Mouse (Mus musculus) R1 (cell line): ENCODE data around the gene Spata2.

Experiments used
- DNase-seq: peaks from one replicate; pipeline ENCODE4 v3.0.0-alpha.2; 2018; ENCODE audit warnings: low read depth, low spot score

Spata2 gene

DNA sequence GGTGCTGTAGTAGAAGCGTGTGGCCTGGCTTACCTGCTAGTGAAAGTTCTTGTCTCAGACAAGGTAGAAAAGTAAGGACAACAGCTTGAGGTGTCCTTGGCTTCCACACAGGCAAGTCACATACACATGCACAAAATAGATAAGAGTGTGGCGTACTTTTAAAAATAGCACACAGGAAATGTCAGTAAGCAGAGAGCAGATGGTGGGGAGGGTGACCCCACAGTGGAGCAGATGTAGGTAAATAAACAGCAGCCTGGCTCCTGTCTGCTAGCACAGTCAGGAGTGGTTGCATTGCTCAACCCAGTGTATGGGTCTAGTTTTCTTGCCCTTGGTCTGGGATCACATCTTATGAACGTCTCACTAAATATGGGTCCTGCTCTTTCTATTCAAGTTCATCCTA, 17.8 kb upstream of the Spata2 start:
- no peak for DNase-seq

DNA sequence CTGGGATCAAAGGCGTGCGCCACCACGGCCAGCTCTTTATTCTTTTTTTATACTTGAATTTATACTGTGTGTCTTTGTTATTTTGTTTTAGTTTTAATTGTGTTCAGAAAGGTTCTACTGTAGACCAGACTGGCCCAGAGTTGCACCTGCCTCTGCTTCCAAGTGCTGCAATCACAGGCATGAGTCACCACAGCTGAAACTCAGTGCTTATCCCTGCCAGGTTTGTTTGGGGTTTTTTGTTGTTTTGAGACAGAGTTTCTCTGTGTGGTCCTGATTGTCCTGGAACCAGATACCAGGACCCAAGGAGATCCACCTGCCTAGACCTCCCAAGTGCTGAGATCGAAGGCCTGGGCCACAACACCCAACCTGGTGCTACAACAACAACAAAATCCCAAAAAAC, 15.9 kb upstream of the Spata2 start:
- no peak for DNase-seq

DNA sequence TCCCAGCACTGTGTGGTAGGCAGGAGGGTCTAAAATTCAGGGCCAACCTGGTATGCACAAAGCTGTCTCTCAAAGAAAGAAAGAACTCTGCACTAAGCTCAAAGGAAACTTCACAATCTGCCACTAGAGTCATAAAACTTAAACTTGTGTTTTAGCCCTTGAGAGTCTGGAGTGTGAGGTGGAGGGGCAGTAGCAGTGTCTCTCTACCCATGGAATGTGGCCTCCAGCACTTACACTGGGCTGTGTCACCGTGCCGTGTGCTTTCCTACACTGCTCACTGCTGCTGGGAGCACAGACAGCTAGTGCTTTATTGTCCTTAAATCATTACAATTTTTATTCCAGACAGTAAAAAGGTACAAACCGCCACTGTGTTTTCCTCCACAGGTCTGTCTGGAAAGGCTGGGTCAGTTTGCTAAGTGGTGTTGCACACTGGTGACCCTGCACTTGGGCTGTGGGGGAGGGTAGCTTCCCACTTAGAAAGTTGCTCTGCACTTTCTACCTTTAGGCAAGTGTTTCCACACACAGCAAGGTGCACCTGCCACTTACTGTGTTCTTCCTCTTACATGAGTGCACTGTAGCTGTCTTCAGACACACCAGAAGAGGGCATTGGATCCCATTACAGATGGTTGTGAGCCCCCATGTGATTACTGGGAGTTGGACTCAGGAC, 15.2 kb upstream of the Spata2 start:
- no peak for DNase-seq

DNA sequence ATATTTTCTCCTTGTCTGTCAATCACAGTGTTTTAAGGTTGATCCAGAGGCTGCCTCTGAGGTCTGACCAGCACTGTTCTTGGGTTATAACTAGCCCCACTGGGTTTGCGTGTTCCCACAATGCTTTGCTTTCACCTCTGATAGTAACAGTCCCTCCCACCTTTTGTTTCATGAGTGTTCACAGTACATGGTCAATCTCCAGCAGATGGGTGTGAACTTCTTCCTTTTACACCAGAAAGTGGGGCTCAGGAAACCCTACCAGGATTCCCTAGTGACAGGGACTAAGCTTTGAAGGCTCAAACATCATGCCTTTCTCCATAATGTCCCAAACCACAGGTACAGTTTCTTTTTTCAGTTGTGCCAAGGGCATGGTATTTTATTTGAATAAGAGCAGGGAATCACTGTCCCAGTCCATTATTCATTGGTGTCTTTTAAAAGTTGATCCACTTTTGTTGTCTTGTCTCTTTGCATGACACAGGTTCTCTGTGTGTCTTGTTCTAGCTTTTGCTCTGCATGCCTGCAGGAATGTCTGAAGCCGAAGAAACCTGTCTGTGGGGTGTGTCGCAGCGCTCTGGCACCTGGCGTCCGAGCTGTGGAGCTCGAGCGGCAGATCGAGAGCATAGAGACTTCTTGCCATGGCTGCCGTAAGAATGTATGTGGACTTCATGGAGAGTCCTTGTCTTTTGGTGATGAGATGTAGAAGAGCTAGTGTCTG, 14.0 kb upstream of the Spata2 start:
- peak; percentile 71 for DNase-seq

DNA sequence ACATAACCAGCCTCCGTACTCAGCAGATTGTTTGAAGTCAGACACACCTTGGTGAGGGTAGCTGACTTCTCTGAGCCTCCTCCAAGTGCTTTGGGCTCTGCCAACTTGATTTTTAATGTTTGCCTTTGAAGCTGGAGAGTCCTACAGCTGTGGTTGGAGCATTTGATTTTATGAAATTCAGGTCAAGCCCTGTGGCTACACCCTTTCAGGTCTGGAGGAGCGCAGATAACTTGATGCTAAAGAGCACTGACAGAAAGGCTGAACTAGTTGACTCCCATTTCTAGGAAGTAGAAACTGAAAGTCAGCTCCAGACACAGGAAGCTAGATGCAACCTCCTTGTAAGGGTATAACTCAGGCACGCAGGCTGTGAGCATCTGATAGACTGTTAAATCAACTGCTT, 12.4 kb upstream of the Spata2 start:
- DNase-seq, result no peak

DNA sequence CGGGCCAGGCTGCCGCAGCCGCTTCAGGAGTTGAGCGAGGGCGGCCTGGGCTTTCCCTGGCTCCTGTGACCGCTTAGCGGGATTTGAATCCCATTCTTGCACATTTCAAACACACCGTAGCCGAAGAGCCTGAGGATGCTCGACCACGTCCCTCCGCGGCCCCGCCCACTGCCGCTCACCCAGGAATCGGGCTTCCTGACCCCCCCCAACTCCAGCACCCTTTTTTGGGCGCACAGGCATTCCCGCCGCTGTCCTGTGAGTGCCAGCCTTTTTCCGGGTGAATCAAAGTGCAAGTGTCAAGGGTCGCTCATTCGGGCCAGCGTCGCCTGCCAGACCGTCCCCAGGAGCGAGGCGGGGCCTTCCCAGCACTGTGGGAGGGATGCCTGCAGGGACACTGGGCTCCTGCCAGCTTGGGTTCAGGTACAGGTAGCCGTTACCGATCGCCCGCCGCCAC, 11.2 kb upstream of the Spata2 start:
- DNase-seq, result peak; percentile 62

DNA sequence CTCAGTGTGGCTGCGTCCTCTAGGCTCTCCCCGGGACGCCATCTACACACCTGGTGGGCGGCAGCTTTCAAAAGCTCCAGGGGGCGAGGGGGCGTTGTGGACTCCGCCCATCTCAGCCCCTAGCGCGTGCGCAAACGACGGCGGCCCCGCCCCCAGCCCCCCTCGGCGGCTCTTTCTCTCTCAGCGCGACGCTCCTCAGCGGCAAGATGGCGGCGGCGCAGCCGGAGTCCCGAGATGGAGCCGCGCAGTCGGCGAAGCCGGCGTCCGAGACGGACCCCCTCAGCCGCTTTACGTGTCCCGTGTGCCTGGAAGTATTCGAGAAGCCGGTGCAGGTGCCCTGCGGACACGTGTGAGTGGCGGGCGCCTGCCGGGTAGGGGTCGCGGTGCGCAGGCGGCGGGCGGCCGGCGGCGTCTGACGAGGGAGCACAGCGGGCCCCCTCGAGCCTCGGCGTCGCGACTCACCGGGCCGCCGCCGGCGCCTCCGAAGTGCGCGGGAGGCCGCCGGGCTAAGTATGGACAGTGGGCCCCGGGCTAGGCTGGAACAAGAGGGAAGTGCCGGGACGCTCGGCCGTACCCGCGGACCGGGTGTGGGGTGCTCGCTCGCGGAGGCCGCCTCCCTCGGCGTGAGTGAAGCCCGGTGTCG, 10.7 kb upstream of the Spata2 start:
- DNase-seq, result peak; percentile 90

DNA sequence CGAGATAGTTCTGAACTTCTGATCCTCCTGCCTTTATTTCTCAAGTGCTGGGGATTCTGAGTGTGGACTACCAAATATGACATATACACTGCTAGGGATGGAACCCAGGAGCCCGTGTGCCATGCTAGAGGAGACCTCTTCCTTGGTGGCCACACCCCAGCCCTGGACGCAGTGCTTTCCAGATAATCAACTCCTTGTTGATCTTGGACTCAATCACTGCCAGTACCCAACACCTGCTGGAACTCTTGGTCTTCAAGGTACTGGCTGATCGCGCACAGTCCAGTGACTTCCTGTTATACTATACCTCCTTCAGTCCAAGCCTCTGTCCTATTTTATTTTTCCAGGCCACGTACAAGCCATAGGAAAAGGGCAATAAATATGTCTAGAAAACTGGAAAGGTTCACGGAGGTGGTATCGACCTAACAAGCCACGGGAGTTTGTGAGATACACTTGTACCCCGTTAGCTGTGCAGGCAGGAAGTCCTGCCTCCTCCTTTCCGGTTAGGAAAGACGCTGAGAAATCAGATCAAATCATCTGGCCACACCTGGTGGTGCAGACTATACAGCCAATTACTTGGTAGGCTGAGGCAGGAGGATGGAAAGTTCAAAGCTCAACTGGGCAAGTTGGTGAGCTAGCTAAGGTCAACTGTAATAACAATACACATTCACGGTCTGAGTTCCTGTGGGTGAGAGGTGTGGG, 10.0 kb upstream of the Spata2 start:
- DNase-seq, result peak; percentile 94

DNA sequence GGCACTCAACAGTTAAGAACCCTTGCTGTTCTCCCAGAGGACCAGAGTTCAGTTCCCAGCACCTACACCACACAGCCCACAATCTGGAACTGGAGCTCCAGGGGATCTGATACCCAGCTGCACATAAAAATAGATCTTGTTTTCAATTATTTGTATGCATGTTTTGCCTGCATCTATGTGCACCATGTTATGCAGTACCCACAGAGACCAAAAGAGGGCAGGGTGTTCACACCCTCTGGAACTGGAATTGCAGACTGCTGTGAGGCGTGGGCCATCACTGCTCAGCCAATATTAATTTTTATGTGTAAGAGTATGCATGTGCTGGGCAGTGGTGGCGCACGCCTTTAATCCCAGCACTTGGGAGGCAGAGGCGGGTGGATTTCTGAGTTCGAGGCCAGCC, 4.6 kb upstream of the Spata2 start:
- peak; percentile 60 for DNase-seq

DNA sequence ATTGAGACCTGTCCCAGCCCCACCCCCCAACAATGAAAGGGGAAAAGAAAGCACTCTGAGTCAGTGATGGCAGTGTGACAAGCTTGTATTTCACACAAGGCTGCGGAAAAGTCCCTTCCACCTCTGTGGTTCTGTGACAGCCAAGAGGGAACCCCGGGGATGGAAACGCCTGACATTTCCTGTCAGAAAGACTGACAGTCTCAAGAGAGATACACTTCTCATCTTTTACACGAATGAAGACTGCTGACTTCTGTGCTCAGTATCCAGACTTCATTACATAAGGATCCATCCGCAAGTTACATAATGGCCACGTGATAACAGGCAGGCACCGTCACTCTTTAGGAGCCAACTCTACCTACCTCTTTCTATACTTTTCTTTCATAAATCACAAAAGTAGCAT, 3.8 kb upstream of the Spata2 start:
- DNase-seq, result no peak

DNA sequence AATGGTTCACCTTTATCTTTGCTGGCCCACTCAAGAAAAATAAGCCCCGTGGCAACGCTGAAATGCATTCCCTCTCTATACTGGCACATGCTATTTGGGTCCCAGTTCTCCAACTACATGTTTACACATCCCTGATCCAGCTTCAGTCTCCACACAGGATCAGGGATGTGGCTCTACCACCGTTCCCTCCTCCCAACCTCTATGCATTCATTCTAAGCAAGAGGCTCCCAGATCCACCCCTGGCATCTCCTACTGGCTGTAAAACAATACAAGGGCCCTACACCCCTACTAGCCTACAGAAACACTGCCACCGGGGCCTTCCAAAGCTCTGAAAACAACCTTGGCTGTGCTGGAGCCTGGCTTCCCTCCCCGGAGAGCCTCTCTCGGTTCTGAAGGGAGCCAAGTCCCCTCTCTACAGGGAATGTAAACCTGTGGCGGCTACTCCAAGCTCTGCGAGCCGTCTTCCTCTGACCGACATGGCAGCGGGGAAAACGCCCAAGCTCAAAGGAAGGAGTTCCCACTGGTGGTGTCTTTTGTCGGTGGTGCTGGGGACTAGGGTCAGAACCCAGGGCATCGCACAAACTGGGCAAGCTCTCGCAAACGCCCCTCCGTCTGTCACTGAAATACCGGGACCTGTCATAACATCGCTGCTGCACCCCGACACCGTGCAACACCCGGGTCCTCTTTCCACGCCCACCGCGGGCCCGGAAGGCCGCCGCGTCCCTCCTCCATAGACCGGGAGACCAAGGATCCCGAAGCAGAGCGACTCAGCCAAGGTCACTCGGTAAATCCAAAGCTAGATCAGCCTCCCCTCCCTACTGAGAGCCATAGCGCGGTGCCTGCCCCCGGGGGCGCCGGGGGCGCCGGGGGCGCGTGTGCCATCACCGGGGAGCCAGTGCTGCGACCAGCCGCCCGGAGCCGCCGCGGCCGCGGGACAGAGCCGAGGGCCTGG, 654 bp downstream of the Spata2 start, which contains the start of gene Rnf114:
Gene Rnf114, plus strand, starts transcription at position 889 of the 952 bp plus-strand sequence.
- DNase-seq, result no peak

DNA sequence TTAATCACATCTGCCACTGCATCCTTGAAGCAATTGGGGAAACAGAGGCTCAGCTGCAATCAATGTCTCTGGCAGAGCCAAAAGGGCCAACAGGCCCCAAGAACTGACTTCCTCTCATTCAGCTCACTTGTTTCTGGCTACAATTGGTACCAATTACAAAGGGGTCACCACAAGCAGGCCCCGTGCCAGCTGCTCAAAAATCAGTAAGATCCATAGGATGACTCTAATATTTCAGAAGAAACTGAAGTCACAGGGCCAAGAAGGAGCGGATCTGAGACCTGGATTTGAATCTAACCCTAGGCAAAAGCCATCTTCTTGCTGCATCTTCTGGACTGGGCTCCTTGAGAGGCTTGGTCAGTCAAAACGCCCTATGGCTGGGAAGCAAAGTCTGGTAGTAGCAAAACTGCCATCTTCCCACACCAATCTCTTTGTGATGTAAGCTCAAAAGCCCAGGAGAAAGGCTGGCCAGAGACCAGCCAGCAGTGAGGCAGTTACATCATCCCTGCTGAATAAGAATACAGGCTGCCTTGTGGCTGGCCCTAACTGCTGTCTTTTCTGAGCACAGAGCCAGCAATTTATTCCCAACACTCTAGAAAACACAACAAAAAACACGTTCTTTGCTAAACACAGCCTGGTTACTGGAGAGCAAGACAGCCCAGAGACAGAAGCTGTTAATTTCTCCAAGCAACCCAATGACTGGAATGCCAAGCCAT, 1.7 kb downstream of the Spata2 start:
- DNase-seq, result no peak

DNA sequence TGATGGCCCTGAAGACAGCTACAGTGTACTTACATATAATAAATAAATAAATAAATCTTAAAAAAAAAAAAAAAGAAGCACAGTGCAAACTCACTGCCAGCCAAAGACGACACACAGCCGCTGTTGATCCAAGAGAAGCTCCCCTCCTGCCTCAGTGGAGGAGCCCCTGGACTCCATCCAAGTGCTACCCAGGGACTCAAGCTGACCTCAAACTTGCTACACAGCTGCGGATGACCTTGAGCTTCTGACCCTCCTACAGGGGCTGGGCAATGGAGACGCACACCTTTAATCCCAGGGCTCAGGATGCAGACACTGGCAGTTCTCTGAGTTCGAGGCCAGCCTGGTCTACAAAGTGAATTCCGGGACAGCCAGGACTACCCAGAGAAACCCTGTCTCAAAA, 4.7 kb downstream of the Spata2 start:
- DNase-seq, result no peak

DNA sequence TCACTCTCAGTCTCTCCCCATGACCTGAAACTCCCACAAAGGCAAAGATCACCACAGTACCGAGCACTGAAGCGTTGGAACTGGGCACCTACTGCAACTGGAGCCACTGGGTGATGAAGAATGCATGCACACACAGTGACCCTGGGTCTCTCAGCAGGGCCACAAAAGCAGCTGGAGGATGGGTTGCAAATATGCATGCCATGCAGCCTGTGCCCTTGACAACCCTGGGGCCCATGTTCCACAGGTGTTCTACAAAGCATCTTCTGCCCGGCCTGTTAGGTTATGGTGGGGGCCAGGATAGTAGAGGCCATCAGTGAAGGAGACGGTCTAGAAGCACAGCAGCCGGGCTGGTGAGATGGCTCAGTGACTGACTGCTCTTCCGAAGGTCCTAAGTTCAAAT, 5.1 kb downstream of the Spata2 start:
- no peak for DNase-seq

DNA sequence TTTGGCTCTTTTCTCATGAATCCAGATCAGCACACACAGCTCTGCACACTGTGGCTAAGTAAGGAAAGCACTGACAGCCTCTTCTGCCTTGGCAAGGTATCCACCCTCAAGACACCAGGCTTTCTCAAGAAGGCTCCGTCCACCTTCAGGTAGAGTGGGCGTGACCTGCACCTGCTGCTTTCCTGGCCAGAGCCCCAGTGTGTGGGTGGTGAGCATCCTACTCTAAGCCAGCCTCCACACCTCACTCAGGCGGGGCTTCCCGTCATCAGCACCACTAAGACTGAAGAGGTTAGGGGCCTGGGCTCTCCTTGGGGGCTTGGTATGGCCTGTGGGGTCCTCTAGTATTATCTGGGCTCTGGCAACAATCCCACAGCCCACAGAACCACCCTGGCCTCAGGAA, 6.1 kb downstream of the Spata2 start:
- no peak for DNase-seq

DNA sequence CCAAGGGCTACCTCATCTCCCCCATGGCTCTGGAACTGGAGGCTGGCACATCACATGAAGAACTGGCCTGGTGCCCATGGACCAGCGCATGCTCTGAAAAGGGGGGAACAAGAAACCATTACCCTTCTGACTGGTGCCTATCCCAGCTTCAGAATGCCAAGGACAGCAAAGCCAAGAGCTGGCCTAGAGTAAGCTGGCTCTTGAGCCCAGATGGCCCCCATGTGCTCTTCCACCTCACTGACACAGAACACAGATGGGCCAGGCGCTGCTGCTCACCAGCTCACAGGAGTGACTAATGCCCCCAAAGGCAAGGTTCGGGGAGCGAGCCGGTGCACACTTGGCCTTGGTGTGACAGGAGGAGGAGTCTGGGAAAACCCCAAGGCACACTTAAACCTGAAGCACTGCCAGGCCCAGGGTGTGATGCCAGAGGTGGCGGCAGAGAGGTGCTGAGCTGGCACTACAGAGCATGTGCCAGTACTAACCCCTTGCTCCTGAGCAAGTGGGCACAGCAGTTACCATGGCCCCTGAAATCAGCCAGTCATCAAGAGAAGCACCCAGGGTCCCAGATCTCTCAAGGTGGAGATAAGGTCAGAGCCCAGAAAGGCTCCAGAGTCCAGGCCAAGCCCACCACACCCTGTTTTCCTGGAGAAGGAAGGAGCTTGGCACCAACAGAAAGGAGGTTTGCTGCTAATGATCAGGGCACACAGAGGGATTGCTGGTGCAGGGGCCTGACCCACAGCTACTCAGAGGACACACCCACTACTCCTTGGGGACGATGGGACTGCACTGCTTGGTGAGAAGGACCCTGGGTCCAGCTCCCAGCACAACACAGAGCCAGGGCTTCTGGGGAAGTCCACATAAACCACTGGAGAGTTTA, 6.9 kb downstream of the Spata2 start:
- no peak for DNase-seq

DNA sequence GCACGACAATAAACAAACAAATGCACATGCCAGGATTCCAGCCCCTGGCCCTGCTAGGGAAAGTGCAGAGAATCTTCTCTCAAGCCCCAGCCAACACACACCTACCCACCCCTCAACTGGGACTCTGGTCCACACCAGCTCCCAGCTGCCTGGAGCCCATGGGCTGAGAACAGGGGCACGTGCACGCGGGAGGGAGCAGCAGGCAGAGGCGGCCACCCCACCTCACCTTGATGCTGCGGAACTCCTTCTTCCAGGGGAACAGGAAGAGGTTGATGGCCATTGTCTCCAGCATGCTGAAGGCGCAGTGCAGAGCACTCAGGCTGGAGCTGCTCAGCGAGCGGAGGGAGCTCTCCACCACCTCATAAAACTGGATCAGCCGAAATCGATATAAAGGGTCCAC, 7.8 kb downstream of the Spata2 start:
- no peak for DNase-seq

DNA sequence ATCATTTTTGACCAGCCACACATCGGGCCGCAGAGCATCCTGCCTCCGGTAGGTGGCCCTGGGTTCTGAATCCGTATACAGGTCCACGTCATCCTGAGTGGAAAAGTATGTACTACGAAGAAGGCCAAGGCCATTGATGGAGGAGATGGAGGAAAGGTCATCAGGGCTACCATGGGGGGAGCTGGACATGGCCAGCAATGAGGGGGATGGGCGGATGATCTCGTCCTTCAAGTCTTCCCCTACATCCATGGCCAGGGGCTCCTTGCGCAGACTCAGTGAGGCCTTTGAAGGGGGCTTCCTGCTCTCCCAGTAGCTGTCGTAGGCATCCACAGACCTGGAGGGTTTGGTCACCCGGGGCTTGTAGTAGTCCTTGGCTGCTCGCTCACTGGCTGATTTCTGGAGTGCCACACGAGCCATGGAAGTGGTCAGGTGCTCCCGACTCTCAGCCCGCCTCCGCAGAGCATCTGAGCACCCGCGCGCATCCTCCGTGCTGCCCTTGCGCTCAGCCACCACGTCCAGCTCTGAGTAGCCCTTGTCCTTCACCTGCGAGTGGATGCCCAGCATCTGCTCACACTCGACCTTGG, 8.8 kb downstream of the Spata2 start:
- no peak for DNase-seq
